Mouse (Mus musculus) CH12.LX (cell line): Measurements from ENCODE around the gene Jpt2. TPM values are rescaled to one million over a fixed set of nuclear protein-coding genes. Genes with fewer than 3 reads are reported as not detected.

ENCODE experiments used
- DNase-seq: peaks from one replicate; pipeline ENCODE4 v3.0.0-alpha.2; 2013; ENCODE audit errors: extremely low read depth
- H3K27ac ChIP-seq: 2 replicates; pipeline ENCODE4 v1.5.1; 2012; ENCODE audit warnings: low read depth, mild to moderate bottlenecking, control low read depth, moderate library complexity; ENCODE audit not compliant: insufficient read depth
- H3K27me3 ChIP-seq: replicated peaks from 2 replicates; pipeline ENCODE3; 2012; ENCODE audit warnings: inconsistent platforms
- H3K36me3 ChIP-seq, 2 experiments: replicated peaks in 1 of 2; 2 replicates each; pipeline versions ENCODE3 to v1.6.1; 2012; ENCODE audit warnings: inconsistent platforms in 1 of 2, low read length in 1 of 2, mild to moderate bottlenecking in 1 of 2, mixed read lengths in 1 of 2, moderate library complexity in 1 of 2; ENCODE audit not compliant: control insufficient read depth in 1 of 2, insufficient read depth in 1 of 2
- H3K4me1 ChIP-seq, 2 experiments: 2 replicates each; pipeline ENCODE4 v1.6.1; 2012; ENCODE audit warnings: inconsistent platforms in 1 of 2, moderate library complexity in 1 of 2; ENCODE audit not compliant: insufficient read depth in 2 of 2, control insufficient read depth in 1 of 2
- H3K4me2 ChIP-seq: 2 replicates; pipeline ENCODE4 v1.6.1; 2012; ENCODE audit warnings: low read depth, mild to moderate bottlenecking, control low read depth; ENCODE audit not compliant: poor library complexity, insufficient read depth, severe bottlenecking
- H3K4me3 ChIP-seq, 3 experiments: fragments of 150-350 bp in 1 of 3; sonication (generic) in 1 of 3; replicated peaks in 1 of 3; 2 replicates each; pipeline versions ENCODE3 to v1.5.1; 2011 to 2012; ENCODE audit warnings: low read depth in 2 of 3, low read length in 2 of 3, mild to moderate bottlenecking in 2 of 3, moderate library complexity in 2 of 3, control low read depth in 1 of 3, improper control_type of control experiment in 1 of 3, inconsistent platforms in 1 of 3, mixed read lengths in 1 of 3; ENCODE audit not compliant: poor library complexity in 1 of 3
- H3K79me2 ChIP-seq: replicated peaks from 2 replicates; pipeline ENCODE4 v1.6.1; 2012; ENCODE audit warnings: mild to moderate bottlenecking, moderate library complexity; ENCODE audit not compliant: control insufficient read depth, poor library complexity, insufficient read depth, severe bottlenecking; ENCODE audit errors: extremely low read depth
- H3K9ac ChIP-seq: 2 replicates; pipeline ENCODE4 v1.6.1; 2012; ENCODE audit warnings: low read depth, mild to moderate bottlenecking, control low read depth, moderate library complexity; ENCODE audit not compliant: insufficient read depth
- H3K9me3 ChIP-seq: replicated peaks from 2 replicates; pipeline ENCODE3; 2012; ENCODE audit warnings: low read length, inconsistent platforms, mixed read lengths
- BHLHE40 ChIP-seq: IDR thresholded peaks from 2 replicates; pipeline ENCODE4 v1.6.1; 2011; ENCODE audit warnings: mild to moderate bottlenecking, low read depth, low read length, improper control_type of control experiment
- CHD1 ChIP-seq: IDR thresholded peaks from 2 replicates; pipeline ENCODE4 v1.6.1; 2012; ENCODE audit warnings: low read depth, low read length, improper control_type of control experiment, inconsistent platforms
- CHD2 ChIP-seq: IDR thresholded peaks from 2 replicates; pipeline ENCODE4 v1.6.1; 2011; ENCODE audit warnings: low read length, improper control_type of control experiment
- CTCF ChIP-seq, 2 experiments: IDR thresholded peaks in 1 of 2; conservative IDR thresholded peaks in 1 of 2; 2 replicates each; pipeline ENCODE4 v1.5.1; 2011 to 2012; ENCODE audit warnings: low read depth in 2 of 2, low read length in 2 of 2, improper control_type of control experiment in 1 of 2, inconsistent platforms in 1 of 2, mild to moderate bottlenecking in 1 of 2, moderate library complexity in 1 of 2
- E2F4 ChIP-seq: IDR thresholded peaks from 2 replicates; pipeline ENCODE4 v1.6.1; 2011; ENCODE audit warnings: low read depth, low read length, improper control_type of control experiment; ENCODE audit not compliant: insufficient replicate concordance
- ELF1 ChIP-seq: IDR thresholded peaks from 2 replicates; pipeline ENCODE4 v1.6.1; 2014; ENCODE audit warnings: low read depth, mild to moderate bottlenecking, inconsistent platforms, low read length, improper control_type of control experiment
- EP300 ChIP-seq: IDR thresholded peaks from 2 replicates; pipeline ENCODE4 v1.6.1; 2011; ENCODE audit warnings: low read length, improper control_type of control experiment
- ETS1 ChIP-seq: conservative IDR thresholded peaks from 2 replicates; pipeline ENCODE4 v1.6.1; 2012; ENCODE audit warnings: low read depth, mild to moderate bottlenecking, inconsistent platforms, low read length, improper control_type of control experiment, moderate library complexity
- GABPA ChIP-seq: IDR thresholded peaks from 2 replicates; pipeline ENCODE4 v1.6.1; 2012; ENCODE audit warnings: low read depth, low read length, improper control_type of control experiment, inconsistent platforms; ENCODE audit not compliant: insufficient replicate concordance
- HCFC1 ChIP-seq: IDR thresholded peaks from 2 replicates; pipeline ENCODE4 v1.6.1; 2012; ENCODE audit warnings: low read depth, mild to moderate bottlenecking, inconsistent platforms, low read length, improper control_type of control experiment
- IRF4 ChIP-seq: IDR thresholded peaks from 2 replicates; pipeline ENCODE4 v1.6.1; 2014; ENCODE audit warnings: low read depth, mild to moderate bottlenecking, inconsistent platforms, low read length, improper control_type of control experiment
- JUN ChIP-seq: IDR thresholded peaks from 2 replicates; pipeline ENCODE4 v1.6.1; 2011; ENCODE audit warnings: low read depth, mild to moderate bottlenecking, low read length, improper control_type of control experiment, moderate library complexity; ENCODE audit not compliant: insufficient read depth
- JUND ChIP-seq: conservative IDR thresholded peaks from 2 replicates; pipeline ENCODE4 v1.6.1; 2011; ENCODE audit warnings: low read depth, low read length, improper control_type of control experiment
- KAT2A ChIP-seq: IDR thresholded peaks from 2 replicates; pipeline ENCODE4 v1.6.1; 2012; ENCODE audit warnings: low read length, improper control_type of control experiment, inconsistent platforms; ENCODE audit not compliant: insufficient replicate concordance
- MAFK ChIP-seq: IDR thresholded peaks from 2 replicates; pipeline ENCODE4 v1.6.1; 2011; ENCODE audit warnings: low read length, improper control_type of control experiment; ENCODE audit not compliant: insufficient replicate concordance
- MAX ChIP-seq: IDR thresholded peaks from 2 replicates; pipeline ENCODE4 v1.6.1; 2011; ENCODE audit warnings: low read length, improper control_type of control experiment
- MAZ ChIP-seq: IDR thresholded peaks from 2 replicates; pipeline ENCODE4 v1.6.1; 2012; ENCODE audit warnings: low read depth, mild to moderate bottlenecking, inconsistent platforms, low read length, improper control_type of control experiment, moderate library complexity
- MEF2A ChIP-seq: IDR thresholded peaks from 2 replicates; pipeline ENCODE4 v1.6.1; 2014; ENCODE audit warnings: low read depth, mild to moderate bottlenecking, inconsistent platforms, low read length, improper control_type of control experiment, borderline replicate concordance
- MXI1 ChIP-seq: IDR thresholded peaks from 2 replicates; pipeline ENCODE4 v1.6.1; 2011; ENCODE audit warnings: mild to moderate bottlenecking, low read depth, low read length, improper control_type of control experiment
- MYC ChIP-seq: IDR thresholded peaks from 2 replicates; pipeline ENCODE4 v1.6.1; 2011; ENCODE audit warnings: low read depth, mild to moderate bottlenecking, improper control_type of control experiment, low read length
- NELFE ChIP-seq: IDR thresholded peaks from 2 replicates; pipeline ENCODE4 v1.6.1; 2011; ENCODE audit warnings: low read depth, low read length, improper control_type of control experiment
- NRF1 ChIP-seq: IDR thresholded peaks from 2 replicates; pipeline ENCODE4 v1.6.1; 2014; ENCODE audit warnings: low read depth, mild to moderate bottlenecking, inconsistent platforms, low read length, improper control_type of control experiment, moderate library complexity
- PAX5 ChIP-seq: IDR thresholded peaks from 2 replicates; pipeline ENCODE4 v1.6.1; 2012; ENCODE audit warnings: low read length, inconsistent platforms, mixed read lengths
- POLR2A ChIP-seq: IDR thresholded peaks from 2 replicates; pipeline ENCODE4 v1.6.1; 2011; ENCODE audit warnings: low read depth, mild to moderate bottlenecking, improper control_type of control experiment, low read length
- POLR2AphosphoS2 ChIP-seq: IDR thresholded peaks from 2 replicates; pipeline ENCODE4 v1.6.1; 2011; ENCODE audit warnings: low read depth, low read length, improper control_type of control experiment
- RAD21 ChIP-seq: IDR thresholded peaks from 2 replicates; pipeline ENCODE4 v1.6.1; 2011; ENCODE audit warnings: low read depth, mild to moderate bottlenecking, low read length, improper control_type of control experiment, moderate library complexity
- RCOR1 ChIP-seq: conservative IDR thresholded peaks from 2 replicates; pipeline ENCODE4 v1.6.1; 2012; ENCODE audit warnings: low read depth, mild to moderate bottlenecking, inconsistent platforms, low read length, improper control_type of control experiment
- SIN3A ChIP-seq: IDR thresholded peaks from 2 replicates; pipeline ENCODE4 v1.6.1; 2012; ENCODE audit warnings: low read length, improper control_type of control experiment, inconsistent platforms
- SMC3 ChIP-seq: IDR thresholded peaks from 2 replicates; pipeline ENCODE4 v1.6.1; 2011; ENCODE audit warnings: low read depth, low read length, improper control_type of control experiment
- TBP ChIP-seq: conservative IDR thresholded peaks from 2 replicates; pipeline ENCODE4 v1.6.1; 2011; ENCODE audit warnings: low read depth, low read length, improper control_type of control experiment
- TCF12 ChIP-seq: IDR thresholded peaks from 2 replicates; pipeline ENCODE4 v1.6.1; 2014; ENCODE audit warnings: low read depth, mild to moderate bottlenecking, inconsistent platforms, low read length, improper control_type of control experiment
- UBTF ChIP-seq: IDR thresholded peaks from 2 replicates; pipeline ENCODE4 v1.6.1; 2012; ENCODE audit warnings: low read depth, mild to moderate bottlenecking, inconsistent platforms, low read length, improper control_type of control experiment, moderate library complexity
- USF1 ChIP-seq: IDR thresholded peaks from 2 replicates; pipeline ENCODE4 v1.6.1; 2014; ENCODE audit warnings: low read depth, mild to moderate bottlenecking, inconsistent platforms, low read length, improper control_type of control experiment
- USF2 ChIP-seq: conservative IDR thresholded peaks from 2 replicates; pipeline ENCODE4 v1.6.1; 2011; ENCODE audit warnings: low read depth, low read length, improper control_type of control experiment
- ZC3H11A ChIP-seq: IDR thresholded peaks from 2 replicates; pipeline ENCODE4 v1.6.1; 2012; ENCODE audit warnings: low read depth, mild to moderate bottlenecking, inconsistent platforms, low read length, improper control_type of control experiment
- ZKSCAN1 ChIP-seq: IDR thresholded peaks from 2 replicates; pipeline ENCODE4 v1.6.1; 2012; ENCODE audit warnings: low read depth, inconsistent platforms, low read length, improper control_type of control experiment, borderline replicate concordance
- ZMIZ1 ChIP-seq: IDR thresholded peaks from 2 replicates; pipeline ENCODE4 v1.6.1; 2012; ENCODE audit warnings: low read depth, mild to moderate bottlenecking, inconsistent platforms, low read length, improper control_type of control experiment
- ZNF384 ChIP-seq: IDR thresholded peaks from 2 replicates; pipeline ENCODE4 v1.6.1; 2012; ENCODE audit warnings: low read depth, low read length, improper control_type of control experiment, inconsistent platforms
- dilution Hi-C: fragments of 300-500 bp; cut with MboI; formaldehyde crosslinking; loops from 2 replicates; pipeline ENCODE4 v1.14.3; 2020; ENCODE audit warnings: low sequenced_read_pairs; ENCODE audit not compliant: extremely low pct_unique_long_range_greater_than_20kb, extremely low pct_ligation_motif_present
- in situ Hi-C: fragments of 300-500 bp; cut with MboI; formaldehyde crosslinking; loops from 3 replicates; pipeline ENCODE4 v1.14.3; 2019; ENCODE audit warnings: low sequenced_read_pairs, low pct_ligation_motif_present, low pct_unique_long_range_greater_than_20kb, mixed read lengths
- polyA plus RNA-seq: library from polyadenylated mRNA; unstranded; fragments of >175 nt; gene quantifications from 2 replicates; pipeline ENCODE4 v1.2.1, GENCODE M21; 2012; ENCODE audit warnings: low read depth; ENCODE audit not compliant: insufficient read length
- total RNA-seq, 2 experiments: library from RNA; depleted of rRNA; stranded (reverse); fragments of 300-350 nt in 1 of 2; fragments of >200 nt in 1 of 2; gene quantifications; 2 replicates each; pipeline ENCODE4 v1.2.3; 2012 to 2014

Gene Jpt2
- total and polyA plus RNA-seq, 3 experiments, result 33.5 to 70.9 (median 62.9) TPM

- no peaks in the 10 kb centered on the region for H3K9me3 ChIP-seq
- peak within 1 kb of the TSS; percentile 65 for H3K27ac ChIP-seq
- peak within 1 kb of the TSS; percentile 88 for H3K9ac ChIP-seq
- peaks cover 8 to 41% of the 10 kb centered on the region in 2 experiments; a peak in 3 of 4 replicates for H3K4me1 ChIP-seq
- in situ Hi-C loops, result no loop called here
- H3K36me3 ChIP-seq, result peaks cover 8 to 35% of the 10 kb centered on the region in 2 experiments
- peak within 1 kb of the TSS; percentile 90 for H3K4me2 ChIP-seq
- peak; percentile 94 for DNase-seq
- H3K79me2 ChIP-seq, result peaks cover 46% of the 10 kb centered on the region
- TF ChIP-seq USF1 (no peak), E2F4 (no peak), JUN (no peak), RCOR1 (no peak), RAD21 (peak; percentile 46), ZNF384 (no peak), USF2 (no peak), ELF1 (peak; percentile 93), TBP (peak; percentile 80; the same call in 1 of the 2 replicates), SMC3 (peak; percentile 33), UBTF (peak; percentile 81), MAX (peak; percentile 18; the same call in 1 of the 2 replicates), MAZ (no peak), ETS1 (no peak), TCF12 (peak; percentile 69), EP300 (no peak), MAFK (no peak), POLR2A (peak; percentile 95), MEF2A (0 out of 2 replicates have a peak, but pooled peaks have one; percentile 7), KAT2A (no peak), ZC3H11A (no peak), CHD1 (no peak), CTCF (conservative IDR thresholded peaks at IDR 0.05 in 1 of 2, IDR thresholded peaks at IDR 0.05 in 1 of 2; ENCODE audit: low read depth in 2 of 2, low read length in 2 of 2) (peak in 1 of 2 experiments; percentile 59; a peak in 2 of 4 replicates), CHD2 (no peak), MYC (0 out of 2 replicates have a peak, but pooled peaks have one; percentile 27), SIN3A (peak; percentile 26), IRF4 (no peak; the same call in 1 of the 2 replicates), POLR2AphosphoS2 (peak; percentile 96), BHLHE40 (no peak), HCFC1 (peak; percentile 79), NELFE (peak; percentile 89), ZMIZ1 (peak; percentile 86), ZKSCAN1 (no peak), PAX5 (no peak), GABPA (no peak), NRF1 (no peak), MXI1 (peak; percentile 48; the same call in 1 of the 2 replicates), JUND (no peak)
- TF ChIP-seq, all 38 proteins: peak for 17
- no peaks in the 10 kb centered on the region for H3K27me3 ChIP-seq
- dilution Hi-C loops, result no loop called here
- H3K4me3 ChIP-seq, result peak within 1 kb of the TSS; percentile 74 to 99 (median 98)
These were observed 23.9 kb downstream of the Jpt2 start, which contains the start of gene Mapk8ip3 for GRCm38 (mm10) chr17:24936259-24937237. Gene Mapk8ip3, minus strand, starts transcription at chr17:24936977.
